Mouse (Mus musculus) stomach, postnatal 0 days (tissue): ENCODE data around the gene Insm1. TPM values are rescaled to one million over a fixed set of nuclear protein-coding genes. Genes with fewer than 3 reads are reported as not detected.

Experiments
- ATAC-seq: fragments of 200-750 bp; cut with Nextera tagmentation; 2 replicates; pipeline ENCODE4 v1.8.0; 2017; ENCODE audit not compliant: low FRiP score, low TSS enrichment
- DNase-seq: peaks from one replicate; pipeline ENCODE4 v3.0.0-alpha.2; 2016; ENCODE audit warnings: low spot score
- H3K27ac ChIP-seq: fragments of 300-500 bp; sonication (generic); replicated peaks from 2 replicates; pipeline ENCODE4 v1.5.1; 2014; ENCODE audit warnings: mild to moderate bottlenecking, control low read depth
- H3K27me3 ChIP-seq: fragments of 300-500 bp; sonication (generic); 2 replicates; pipeline ENCODE4 v1.6.1; 2014; ENCODE audit warnings: low read length; ENCODE audit not compliant: control insufficient read depth, insufficient read depth
- H3K36me3 ChIP-seq: fragments of 300-500 bp; sonication (generic); 2 replicates; pipeline ENCODE4 v1.6.1; 2014; ENCODE audit warnings: low read length, mixed read lengths; ENCODE audit not compliant: control insufficient read depth, insufficient read depth
- H3K4me1 ChIP-seq: fragments of 300-500 bp; sonication (generic); replicated peaks from 2 replicates; pipeline ENCODE4 v1.6.1; 2014; ENCODE audit warnings: antibody characterized with exemption; ENCODE audit not compliant: control insufficient read depth, insufficient read depth
- H3K4me2 ChIP-seq: fragments of 300-500 bp; sonication (generic); replicated peaks from 2 replicates; pipeline ENCODE4 v1.6.1; 2014; ENCODE audit warnings: low read depth, mild to moderate bottlenecking, control low read depth, moderate library complexity
- H3K4me3 ChIP-seq: fragments of 300-500 bp; sonication (generic); 2 replicates; pipeline ENCODE4 v1.5.1; 2014; ENCODE audit warnings: low read depth, low read length, control low read depth
- H3K9ac ChIP-seq: fragments of 300-500 bp; sonication (generic); 2 replicates; pipeline ENCODE4 v1.6.1; 2014; ENCODE audit warnings: mild to moderate bottlenecking, low read length, control low read depth, mixed read lengths
- H3K9me3 ChIP-seq: fragments of 300-500 bp; sonication (generic); 2 replicates; pipeline ENCODE4 v1.6.1; 2016; ENCODE audit warnings: low read length; ENCODE audit not compliant: control insufficient read depth
- CTCF ChIP-seq: IDR thresholded peaks from 2 replicates; pipeline ENCODE4 v1.5.1; 2016; ENCODE audit warnings: antibody characterized with exemption, low read depth, mild to moderate bottlenecking, moderate library complexity
- EP300 ChIP-seq: optimal IDR thresholded peaks from 2 replicates; pipeline ENCODE3; 2016; ENCODE audit warnings: antibody characterized with exemption
- WGBS: fragments of 180-500 bp; shearing (Covaris S2); extraction: QIAGEN DNeasy Blood & Tissue Kit; methylation state at CpG from one replicate; pipeline ENCODE4 v1.1.7; 2014; 5-methylcytosine and 5-hydroxymethylcytosine counted together
- polyA plus RNA-seq: library from polyadenylated mRNA; unstranded; fragments of >200 nt; fragmentation: Nextera tagmentation; extraction: Ambion mirVana; gene quantifications from 2 replicates; pipeline ENCODE4 v1.2.1, GENCODE M21; 2015

The Insm1 gene
- polyA plus RNA-seq, 1 experiment from 2014 or later, result 0.29 TPM

DNA sequence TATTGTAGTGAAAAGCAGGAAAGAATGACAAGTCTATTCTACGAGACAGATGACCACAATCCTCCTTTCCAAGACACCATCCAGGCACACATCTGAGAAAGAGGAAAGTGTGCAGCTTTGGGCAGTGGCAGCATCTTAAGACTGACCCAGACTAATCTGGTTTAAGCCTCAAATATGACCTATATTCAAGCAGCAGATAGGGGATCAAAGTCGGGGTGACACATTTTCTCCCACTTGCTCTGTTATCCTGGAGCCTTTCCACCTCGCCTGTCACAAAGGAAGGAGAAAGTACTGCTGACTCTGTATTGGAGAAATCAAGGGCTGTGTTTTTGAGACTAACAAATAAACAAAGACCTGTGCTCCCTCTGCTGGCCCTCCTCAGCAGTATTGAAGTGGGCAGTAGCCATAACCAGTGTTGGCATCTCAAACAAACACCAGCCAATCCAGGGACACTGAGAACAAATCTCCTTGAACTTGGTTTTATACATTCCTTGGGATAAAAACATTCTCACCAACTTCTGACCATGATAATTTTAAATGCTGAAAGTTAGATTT, 34.7 kb downstream of the Insm1 start:
- Histone ChIP-seq H3K9me3 (no peaks in the 10 kb centered on the region), H3K4me1 (no peaks in the 10 kb centered on the region), H3K27me3 (no peaks in the 10 kb centered on the region), H3K4me2 (no peak overlapping the region), H3K36me3 (no peaks in the 10 kb centered on the region), H3K9ac (no peak overlapping the region), H3K27ac (no peak overlapping the region), H3K4me3 (no peak overlapping the region)
- TF ChIP-seq EP300, result no peak
- peak; percentile 55 for TF ChIP-seq CTCF
- ATAC-seq (no peak), DNase-seq (no peak)
- WGBS, result 66% methylated on average over 3 of the region's 3 CpGs

DNA sequence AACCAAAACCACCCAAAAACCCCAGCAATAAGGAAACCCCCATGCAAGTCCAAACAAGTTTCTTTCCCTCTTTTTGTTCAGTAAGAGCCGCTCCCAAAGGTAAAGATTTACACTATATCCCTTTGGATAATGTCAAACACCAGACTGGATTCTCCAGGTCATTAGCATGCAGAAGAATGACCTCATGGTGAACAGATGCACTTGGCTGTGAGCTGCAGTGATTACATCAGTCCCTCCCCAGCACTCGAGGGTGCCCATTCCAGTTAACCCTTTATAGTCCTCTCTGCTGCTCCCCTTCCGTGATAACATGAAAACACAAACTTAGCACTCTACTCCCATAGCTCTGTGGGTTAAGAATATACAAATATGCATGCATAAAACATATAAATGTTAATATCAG, 35.3 kb downstream of the Insm1 start:
- no peak overlapping the region for H3K9ac ChIP-seq
- WGBS, result 23% methylated on average over 3 of the region's 3 CpGs
- no peaks in the 10 kb centered on the region for H3K36me3 ChIP-seq
- ATAC-seq (0 out of 2 replicates have a peak, but pooled peaks have one; percentile 66), DNase-seq (no peak)
- no peak overlapping the region for H3K27ac ChIP-seq
- no peak for TF ChIP-seq CTCF
- no peak for TF ChIP-seq EP300
- no peaks in the 10 kb centered on the region for H3K9me3 ChIP-seq
- H3K4me3 ChIP-seq, result no peak overlapping the region
- no peak overlapping the region for H3K4me2 ChIP-seq
- H3K4me1 ChIP-seq, result no peaks in the 10 kb centered on the region
- H3K27me3 ChIP-seq, result no peaks in the 10 kb centered on the region

DNA sequence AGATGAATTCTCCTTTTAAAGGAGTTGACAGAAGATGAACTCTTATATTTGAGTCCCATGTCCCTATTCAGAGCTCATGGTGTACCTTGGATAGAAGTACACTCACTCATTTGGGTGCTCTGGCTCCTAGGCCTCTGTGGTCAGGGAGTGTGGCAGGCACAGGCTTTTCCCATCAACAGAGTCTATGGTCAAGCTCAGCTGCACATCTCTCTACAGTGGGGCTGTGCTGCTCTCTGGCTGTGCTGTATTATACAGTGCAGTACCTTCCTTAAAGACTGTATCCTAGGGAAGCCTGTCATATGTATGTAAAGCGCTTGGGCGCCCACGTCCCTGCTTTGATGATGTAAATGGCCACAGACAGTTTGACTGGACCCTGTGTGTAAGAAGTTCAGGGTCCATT, 35.9 kb downstream of the Insm1 start:
- TF ChIP-seq EP300 (no peak), CTCF (no peak)
- 85% methylated on average over 3 of the region's 3 CpGs for WGBS
- H3K27me3 ChIP-seq, result no peaks in the 10 kb centered on the region
- H3K4me3 ChIP-seq, result no peak overlapping the region
- DNase-seq (no peak), ATAC-seq (no peak)
- H3K9me3 ChIP-seq, result no peaks in the 10 kb centered on the region
- H3K4me1 ChIP-seq, result no peaks in the 10 kb centered on the region
- H3K4me2 ChIP-seq, result no peak overlapping the region
- H3K9ac ChIP-seq, result no peak overlapping the region
- no peaks in the 10 kb centered on the region for H3K36me3 ChIP-seq
- no peak overlapping the region for H3K27ac ChIP-seq

GRCm38 (mm10) chr2:146258736-146259469, 37.2 kb downstream of the Insm1 start:
- Histone ChIP-seq H3K27ac (no peak overlapping the region), H3K4me1 (no peaks in the 10 kb centered on the region), H3K4me3 (no peak overlapping the region), H3K27me3 (no peaks in the 10 kb centered on the region), H3K4me2 (no peak overlapping the region), H3K36me3 (no peaks in the 10 kb centered on the region), H3K9me3 (no peaks in the 10 kb centered on the region), H3K9ac (no peak overlapping the region)
- ATAC-seq (peak; percentile 78; the same call in 1 of the 2 replicates), DNase-seq (peak; percentile 59)
- TF ChIP-seq CTCF (no peak), EP300 (no peak)
- WGBS, result 39% methylated on average over 10 of the region's 10 CpGs

DNA sequence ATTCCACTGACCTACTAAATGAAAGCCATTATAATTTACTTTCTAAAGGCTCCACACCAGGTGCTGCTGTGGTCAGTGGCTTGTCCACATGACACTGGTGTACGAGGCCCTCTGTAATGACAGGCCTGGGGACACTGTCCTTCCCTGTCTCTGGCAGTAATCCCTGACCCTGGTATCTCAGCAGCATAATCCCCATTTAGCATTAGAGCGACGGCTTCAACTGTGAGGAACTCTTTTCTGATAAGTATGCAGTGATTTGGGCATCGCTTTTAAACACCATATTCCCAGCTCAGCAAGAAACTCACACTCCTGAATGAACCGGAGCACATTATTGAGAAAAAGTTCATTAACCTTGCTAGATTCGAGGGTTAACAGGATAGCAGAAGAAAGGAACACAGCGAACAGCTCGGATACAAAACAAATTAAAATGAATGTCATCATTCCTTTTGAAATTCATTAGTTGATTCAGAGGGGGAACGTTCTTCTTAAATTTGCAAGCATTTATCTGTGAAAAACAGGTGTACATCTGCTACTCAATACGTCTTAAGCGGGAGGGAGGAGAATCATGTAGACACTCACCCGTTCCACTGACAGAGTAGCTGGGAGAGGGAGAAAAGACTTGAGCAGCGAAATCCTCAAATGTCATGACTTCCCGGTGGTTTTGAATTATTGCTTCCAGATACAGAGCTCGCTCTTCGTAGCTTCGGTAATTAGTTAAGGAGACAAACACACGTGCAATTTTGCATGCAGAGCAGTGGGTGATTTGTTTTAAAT, 38.3 kb downstream of the Insm1 start:
- Histone ChIP-seq H3K9ac (no peak overlapping the region), H3K36me3 (no peaks in the 10 kb centered on the region), H3K4me2 (no peak overlapping the region), H3K27ac (no peak overlapping the region), H3K4me1 (no peaks in the 10 kb centered on the region), H3K4me3 (no peak overlapping the region), H3K9me3 (no peaks in the 10 kb centered on the region), H3K27me3 (no peaks in the 10 kb centered on the region)
- DNase-seq (no peak), ATAC-seq (no peak)
- WGBS, result 59% methylated on average over 18 of the region's 18 CpGs
- TF ChIP-seq EP300 (no peak), CTCF (no peak)
